Mouse (Mus musculus) liver, embryonic 14 days (tissue): ENCODE results near the gene Ltbp3. TPM values are rescaled to one million over a fixed set of nuclear protein-coding genes. Genes with fewer than 3 reads are reported as not detected.

Experiments used
- polyA plus RNA-seq: library from polyadenylated mRNA; depleted of rRNA; stranded (reverse); fragments of >200 nt; gene quantifications from 2 replicates; pipeline ENCODE4 v1.2.3, GENCODE M21; 2012; rRNA removed

The Ltbp3 gene
- 1.6 and 3.2 TPM in 2 replicates for polyA plus RNA-seq

DNA sequence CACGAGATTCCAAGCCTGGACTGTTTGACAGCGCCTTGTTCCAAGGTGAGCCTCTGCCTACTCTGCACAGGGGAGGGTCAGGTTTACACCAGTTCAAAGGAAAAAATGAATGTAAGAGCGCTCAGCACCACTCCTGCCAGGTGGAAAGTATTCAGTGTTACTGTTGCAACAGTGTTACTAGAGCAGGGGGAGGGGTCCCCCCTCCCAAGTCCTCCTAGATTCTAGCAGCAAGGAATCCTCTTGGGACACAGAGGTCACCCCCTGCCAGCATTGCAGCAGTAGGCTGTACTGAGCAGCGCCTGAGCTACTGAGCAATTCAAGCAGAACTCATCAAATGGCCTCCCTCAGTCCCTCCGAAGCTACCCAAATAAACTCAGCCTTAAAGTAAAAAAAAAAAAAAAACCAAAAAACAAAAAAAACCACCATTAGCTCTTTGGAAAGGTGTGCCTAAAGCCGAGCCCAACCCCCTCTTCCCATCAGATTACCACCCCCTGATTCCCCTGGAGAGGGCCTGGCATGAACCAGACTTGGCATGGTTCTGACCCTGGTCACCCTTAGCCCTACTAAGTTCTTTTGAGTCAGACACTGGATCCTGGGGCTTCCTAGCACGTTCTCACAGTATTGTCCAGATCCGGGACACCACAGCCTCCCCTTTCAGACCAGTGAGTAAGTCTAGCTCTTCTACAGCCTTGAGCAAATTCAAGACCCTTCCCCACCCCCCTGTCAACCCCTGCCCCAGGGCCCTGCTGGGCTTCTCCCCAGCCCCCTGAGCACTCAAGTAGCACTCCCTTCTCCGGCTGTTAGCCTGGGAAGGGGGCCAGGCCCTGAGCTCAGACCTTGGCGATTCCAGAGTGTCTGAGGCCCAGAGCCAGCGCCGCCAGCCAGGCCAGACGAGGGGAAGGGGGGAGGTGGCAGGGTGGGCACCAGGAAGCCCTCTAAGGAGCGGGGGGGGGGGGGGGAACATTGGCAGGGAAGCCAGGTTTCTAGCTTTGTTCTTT lies at the start of gene Ltbp3:
Ltbp3 (plus strand) TSS at position 585 of the 998 bp plus-strand sequence.

GRCm38 (mm10) chr19:5704163-5704800 lies 36.4 kb upstream of the Ltbp3 start, which contains the start of gene Kcnk7:
Gene Kcnk7, plus strand, starts transcription at chr19:5704367.

GRCm38 (mm10) chr19:5725767-5726515 lies 14.8 kb upstream of the Ltbp3 start, which contains the start of gene Ehbp1l1:
Gene Ehbp1l1, minus strand, starts transcription at chr19:5726317.

DNA sequence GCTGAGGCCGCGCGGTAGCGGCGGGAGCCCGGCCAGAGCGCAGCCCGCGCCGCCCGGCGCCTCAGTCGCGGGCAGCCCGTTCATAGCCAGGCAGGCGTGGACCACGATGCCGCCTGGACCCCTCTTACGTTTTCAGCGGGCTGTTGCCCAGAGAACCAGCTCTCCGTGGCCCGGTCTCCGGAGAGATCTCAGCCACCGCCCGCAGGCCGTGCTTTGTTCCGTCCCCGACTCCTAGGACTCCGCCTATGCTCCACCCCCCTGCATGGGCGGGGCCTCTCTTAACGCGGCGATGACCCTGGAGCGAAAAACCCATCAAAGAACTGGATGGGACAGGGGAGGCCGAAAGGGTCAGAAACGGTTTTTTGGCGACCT lies 11.3 kb upstream of the Ltbp3 start, which contains the start of gene Fam89b:
Fam89b (minus strand) TSS at position 210 of the 372 bp plus-strand sequence.

DNA sequence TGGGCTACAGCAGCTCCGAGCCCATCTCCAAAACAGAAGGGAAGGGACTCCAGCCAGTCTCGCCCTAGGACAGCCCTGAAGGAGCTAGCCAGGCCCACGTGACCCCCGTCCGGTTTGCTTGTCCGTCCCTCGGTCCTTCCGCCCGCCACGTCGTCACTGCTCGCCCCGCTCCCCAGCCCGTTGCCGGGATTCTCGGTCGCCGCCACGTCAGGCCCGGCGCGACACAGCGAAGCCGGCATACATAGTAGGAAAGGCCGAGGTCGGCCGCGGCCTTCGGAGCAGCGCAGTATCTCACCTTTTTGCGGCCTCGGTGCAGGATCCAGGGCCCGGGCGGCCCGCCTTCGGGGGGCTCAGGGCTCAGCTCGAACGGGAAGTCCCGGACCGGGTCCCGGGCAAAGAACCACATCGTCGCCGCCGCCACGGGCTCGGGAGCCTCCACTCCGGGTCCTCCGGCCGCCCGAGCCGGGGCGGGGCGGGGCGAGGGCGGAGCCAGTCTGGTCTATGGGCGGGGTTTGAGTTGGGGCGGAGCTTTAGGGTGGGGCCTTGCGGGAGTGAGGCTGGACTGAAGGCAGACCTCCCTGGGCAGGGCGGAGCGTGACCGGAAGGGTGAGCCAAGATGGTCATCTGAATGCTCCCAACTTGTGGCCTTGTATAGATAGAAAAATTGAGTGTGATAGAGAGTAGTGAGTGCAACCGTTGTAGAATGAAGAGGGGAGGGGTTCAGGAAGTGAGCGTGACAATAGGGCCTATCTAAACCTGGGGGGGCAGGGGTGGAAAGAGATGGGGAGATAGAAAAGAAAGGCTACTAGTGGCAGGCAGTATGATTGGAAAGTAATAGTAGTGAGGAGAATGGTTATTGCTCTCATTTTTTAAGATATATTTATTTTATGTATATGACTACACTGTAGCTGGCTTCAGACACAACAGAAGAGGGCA lies 30.5 kb downstream of the Ltbp3 start, which contains the start of gene Scyl1:
Scyl1 (minus strand) TSS at position 495 of the 936 bp plus-strand sequence.

Other genes with a start within 250 kb of the Ltbp3 start
- gene 1700020D05Rik, start 237.1 kb upstream of the Ltbp3 start, polyA plus RNA-seq: 0.45 and 0.81 TPM in 2 replicates
- 6.9 and 8.5 TPM in 2 replicates for gene Snx32, start 230.4 kb upstream of the Ltbp3 start, polyA plus RNA-seq
- 0.02 TPM in 1 of 2 replicates, not detected in the other for gene Ovol1, start 180.3 kb upstream of the Ltbp3 start, polyA plus RNA-seq
- 0.88 and 1.3 TPM in 2 replicates for gene Ap5b1, start 172.9 kb upstream of the Ltbp3 start, polyA plus RNA-seq
- gene Rnaseh2c, start 139.0 kb upstream of the Ltbp3 start, polyA plus RNA-seq: 77.3 and 81.5 TPM in 2 replicates
- gene Kat5, start 130.7 kb upstream of the Ltbp3 start, polyA plus RNA-seq: 29.8 and 30.0 TPM in 2 replicates
- 12.2 and 17.0 TPM in 2 replicates for gene Rela, start 103.4 kb upstream of the Ltbp3 start, polyA plus RNA-seq
- 23.2 and 25.6 TPM in 2 replicates for gene Sipa1, start 77.2 kb upstream of the Ltbp3 start, polyA plus RNA-seq
- gene Map3k11, start 52.2 kb upstream of the Ltbp3 start, polyA plus RNA-seq: 11.5 and 13.8 TPM in 2 replicates
- gene Pcnx3, start 52.0 kb upstream of the Ltbp3 start, polyA plus RNA-seq: 14.3 and 19.3 TPM in 2 replicates
- gene Kcnk7, start 36.5 kb upstream of the Ltbp3 start, polyA plus RNA-seq: 0.05 TPM in 1 of 2 replicates, not detected in the other
- gene Ehbp1l1, start 14.6 kb upstream of the Ltbp3 start, polyA plus RNA-seq: 90.4 and 95.1 TPM in 2 replicates
- 34.2 and 40.2 TPM in 2 replicates for gene Fam89b, start 11.3 kb upstream of the Ltbp3 start, polyA plus RNA-seq
- gene Scyl1, start 30.5 kb downstream of the Ltbp3 start, polyA plus RNA-seq: 23.6 TPM in 2 replicates
- gene Frmd8, start 134.4 kb downstream of the Ltbp3 start, polyA plus RNA-seq: 5.5 and 7.0 TPM in 2 replicates
- gene Slc25a45, start 136.9 kb downstream of the Ltbp3 start, polyA plus RNA-seq: 5.2 and 7.1 TPM in 2 replicates
- 2.2 and 2.7 TPM in 2 replicates for gene Tigd3, start 153.2 kb downstream of the Ltbp3 start, polyA plus RNA-seq
- 31.1 and 35.5 TPM in 2 replicates for gene Dpf2, start 172.1 kb downstream of the Ltbp3 start, polyA plus RNA-seq
- gene Cdc42ep2, start 183.9 kb downstream of the Ltbp3 start, polyA plus RNA-seq: 2.2 and 2.3 TPM in 2 replicates
- 55.8 and 62.7 TPM in 2 replicates for gene Pola2, start 223.3 kb downstream of the Ltbp3 start, polyA plus RNA-seq
- not detected in 2 replicates for gene Slc22a20, start 245.2 kb downstream of the Ltbp3 start, polyA plus RNA-seq